Mouse (Mus musculus) heart, postnatal 0 days (tissue): Measurements from ENCODE around the gene Pik3c2b. TPM values are rescaled to one million over a fixed set of nuclear protein-coding genes. Genes with fewer than 3 reads are reported as not detected.

Experiments used
- ATAC-seq: fragments of 200-750 bp; cut with Nextera tagmentation; 2 replicates; pipeline ENCODE4 v1.8.0; 2017; ENCODE audit warnings: low read depth, moderate number of reproducible peaks, moderate library complexity; ENCODE audit not compliant: insufficient read depth
- DNase-seq: peaks from one replicate; pipeline ENCODE4 v3.0.0-alpha.2; 2016; ENCODE audit warnings: low spot score
- H3K27ac ChIP-seq: fragments of 300-500 bp; sonication (generic); 2 replicates; pipeline ENCODE4 v1.5.1; 2014; ENCODE audit warnings: low read depth, mild to moderate bottlenecking
- H3K27me3 ChIP-seq: fragments of 300-500 bp; sonication (generic); 2 replicates; pipeline ENCODE4 v1.6.1; 2014; ENCODE audit warnings: low read length, mixed read lengths; ENCODE audit not compliant: control insufficient read depth, insufficient read depth
- H3K36me3 ChIP-seq: fragments of 300-500 bp; sonication (generic); replicated peaks from 2 replicates; pipeline ENCODE4 v1.6.1; 2014; ENCODE audit warnings: low read length, mixed read lengths; ENCODE audit not compliant: control insufficient read depth, insufficient read depth
- H3K4me1 ChIP-seq: fragments of 300-500 bp; sonication (generic); 2 replicates; pipeline ENCODE4 v1.6.1; 2014; ENCODE audit warnings: antibody characterized with exemption; ENCODE audit not compliant: control insufficient read depth, insufficient read depth
- H3K4me2 ChIP-seq: fragments of 300-500 bp; sonication (generic); 2 replicates; pipeline ENCODE4 v1.6.1; 2014; ENCODE audit warnings: low read depth, mild to moderate bottlenecking, low read length, moderate library complexity
- H3K4me3 ChIP-seq: fragments of 300-500 bp; sonication (generic); 2 replicates; pipeline ENCODE4 v1.5.1; 2014; ENCODE audit warnings: low read depth, low read length
- H3K9ac ChIP-seq: fragments of 300-500 bp; sonication (generic); replicated peaks from 2 replicates; pipeline ENCODE4 v1.6.1; 2014; ENCODE audit warnings: low read depth, low read length, mixed read lengths
- H3K9me3 ChIP-seq: fragments of 300-500 bp; sonication (generic); replicated peaks from 2 replicates; pipeline ENCODE4 v1.6.1; 2016; ENCODE audit warnings: low read length; ENCODE audit not compliant: control insufficient read depth
- CTCF ChIP-seq: IDR thresholded peaks from 2 replicates; pipeline ENCODE4 v1.5.1; 2016; ENCODE audit warnings: antibody characterized with exemption, control low read depth, low read depth
- EP300 ChIP-seq: IDR thresholded peaks from 2 replicates; pipeline ENCODE4 v1.6.1; 2016; ENCODE audit warnings: antibody characterized with exemption, low read depth
- WGBS: fragments of 180-500 bp; shearing (Covaris S2); extraction: QIAGEN DNeasy Blood & Tissue Kit; methylation state at CpG from one replicate; pipeline ENCODE4 v1.1.7; 2014; 5-methylcytosine and 5-hydroxymethylcytosine counted together
- polyA plus RNA-seq: library from polyadenylated mRNA; unstranded; fragments of >200 nt; fragmentation: Nextera tagmentation; extraction: Ambion mirVana; gene quantifications from 2 replicates; pipeline ENCODE4 v1.2.1, GENCODE M21; 2015
- total RNA-seq: library from RNA; depleted of rRNA; stranded (reverse); fragments of >200 nt; gene quantifications from 2 replicates; pipeline ENCODE4 v1.2.3, GENCODE M21; 2014; ENCODE audit warnings: low replicate concordance

The Pik3c2b gene
- total and polyA plus RNA-seq, 2 experiments from 2014 or later = 7.8 to 16.3 TPM

DNA sequence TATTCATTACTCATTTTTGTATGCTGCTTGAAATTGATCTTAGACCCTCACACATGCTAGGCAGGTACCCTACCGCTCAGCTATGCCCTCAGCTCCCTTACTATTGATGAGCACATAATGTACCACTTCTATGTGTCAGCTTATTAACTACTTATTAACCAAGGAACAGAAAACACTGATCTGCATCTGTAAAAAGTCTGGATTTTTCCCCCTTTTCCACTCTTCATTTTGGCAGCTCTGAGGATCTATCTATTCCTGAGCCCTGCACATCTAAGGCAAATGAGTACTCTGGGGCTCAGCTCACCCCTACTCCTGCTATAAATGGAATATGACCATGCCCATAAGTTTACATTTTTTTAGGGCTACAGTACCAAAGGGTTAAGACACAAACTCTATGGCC is 31.3 kb upstream of the Pik3c2b start:
- Histone ChIP-seq H3K36me3 (peaks cover 63% of the 10 kb centered on the region), H3K9me3 (no peaks in the 10 kb centered on the region), H3K4me3 (no peak overlapping the region), H3K4me2 (no peak overlapping the region), H3K27me3 (no peaks in the 10 kb centered on the region), H3K27ac (no peak overlapping the region), H3K4me1 (0 out of 2 replicates have a peak, but pooled peaks cover 3% of the 10 kb centered on the region), H3K9ac (no peak overlapping the region)
- TF ChIP-seq EP300 (no peak), CTCF (no peak)
- 91% methylated on average over 1 of the region's 1 CpGs for WGBS
- DNase-seq (no peak), ATAC-seq (no peak)

DNA sequence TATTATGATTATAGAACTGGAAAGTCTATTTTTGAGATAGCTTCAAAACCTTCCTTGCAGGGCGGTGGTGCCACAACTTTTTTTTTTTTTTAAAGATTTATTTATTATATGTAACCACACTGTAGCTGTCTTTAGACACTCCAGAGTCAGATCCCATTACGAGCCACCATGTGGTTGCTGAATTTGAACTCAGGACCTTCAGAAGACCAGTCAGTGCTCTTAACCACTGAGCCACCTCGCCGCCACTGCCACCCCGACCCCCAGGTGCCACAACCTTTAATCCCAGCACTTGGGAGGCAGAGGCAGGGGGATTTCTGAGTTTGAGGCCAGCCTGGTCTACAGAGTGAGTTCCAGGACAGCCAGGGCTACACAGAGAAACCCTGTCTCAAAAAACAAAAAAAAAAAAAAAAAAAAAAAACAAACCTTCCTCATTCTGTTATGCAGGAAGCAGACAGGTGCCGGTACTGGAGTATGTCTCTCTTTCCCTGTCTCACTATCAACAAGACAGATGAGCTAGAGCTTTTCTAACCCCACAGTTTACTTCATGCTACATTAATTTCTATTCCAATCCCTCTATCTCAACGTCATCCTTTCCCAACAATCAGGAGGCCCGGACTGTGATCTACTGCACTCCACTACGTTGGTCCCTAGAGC is 28.6 kb upstream of the Pik3c2b start:
- Histone ChIP-seq H3K9me3 (no peaks in the 10 kb centered on the region), H3K4me3 (no peak overlapping the region), H3K4me2 (no peak overlapping the region), H3K9ac (no peak overlapping the region), H3K27me3 (no peaks in the 10 kb centered on the region), H3K27ac (no peak overlapping the region), H3K4me1 (no peaks in the 10 kb centered on the region; the same call in 1 of the 2 replicates), H3K36me3 (peaks cover 54% of the 10 kb centered on the region)
- no peak for TF ChIP-seq EP300
- no peak for TF ChIP-seq CTCF
- DNase-seq = no peak
- 93% methylated on average over 9 of the region's 9 CpGs for WGBS
- ATAC-seq = no peak

DNA sequence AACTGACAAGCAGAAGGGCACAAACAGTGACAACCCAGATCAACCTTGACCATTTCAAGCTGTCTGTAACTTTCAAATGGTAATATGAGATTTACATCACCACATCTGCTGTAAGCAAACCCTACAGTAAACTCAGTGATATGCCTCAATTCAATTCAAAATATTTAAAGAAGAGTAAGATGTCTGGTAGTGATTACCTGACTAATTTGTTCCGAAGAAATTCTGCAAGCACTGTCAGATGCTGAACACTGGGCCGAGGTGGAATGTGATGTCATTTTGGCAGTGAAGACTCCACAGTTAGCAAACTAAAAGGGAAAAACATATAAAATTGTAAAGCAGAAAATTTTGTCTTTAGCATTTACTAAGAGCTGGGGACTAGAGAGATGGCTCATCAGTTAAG is 26.9 kb upstream of the Pik3c2b start:
- H3K36me3 ChIP-seq = peaks cover 44% of the 10 kb centered on the region

DNA sequence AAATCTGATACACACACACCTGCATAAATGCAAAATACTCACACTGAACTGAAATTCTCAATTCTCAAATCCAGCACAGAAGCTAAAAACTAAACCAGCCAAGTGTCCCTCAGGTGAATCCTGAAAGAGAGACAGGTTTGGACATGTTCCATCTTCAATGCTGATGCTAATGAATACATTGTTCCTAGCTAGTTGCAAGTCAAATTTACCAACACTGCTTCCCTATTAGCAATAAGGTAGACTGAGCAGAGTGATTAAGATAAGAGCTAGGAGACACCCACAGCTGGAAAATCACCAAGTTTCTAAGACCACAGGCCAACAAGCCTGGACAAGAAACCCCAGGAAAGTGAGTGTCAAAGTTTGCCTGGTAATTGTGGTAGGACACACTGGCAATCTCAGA is 26.2 kb upstream of the Pik3c2b start:
- H3K4me1 ChIP-seq = peaks cover 4% of the 10 kb centered on the region; the same call in 1 of the 2 replicates
- no peak overlapping the region for H3K27ac ChIP-seq
- no peaks in the 10 kb centered on the region for H3K27me3 ChIP-seq
- ATAC-seq (no peak), DNase-seq (no peak)
- peaks cover 37% of the 10 kb centered on the region for H3K36me3 ChIP-seq
- H3K4me3 ChIP-seq = no peak overlapping the region
- H3K4me2 ChIP-seq = no peak overlapping the region
- TF ChIP-seq CTCF (no peak), EP300 (no peak)
- no peak overlapping the region for H3K9ac ChIP-seq
- no peaks in the 10 kb centered on the region for H3K9me3 ChIP-seq

More for the DNA sequence above, 26.9 kb upstream of the Pik3c2b start:
- H3K9me3 ChIP-seq = no peaks in the 10 kb centered on the region
- H3K4me1 ChIP-seq = no peaks in the 10 kb centered on the region; the same call in 1 of the 2 replicates
- H3K4me3 ChIP-seq = no peak overlapping the region
- H3K27ac ChIP-seq = no peak overlapping the region
- no peak overlapping the region for H3K9ac ChIP-seq
- TF ChIP-seq CTCF (no peak), EP300 (no peak)
- ATAC-seq (no peak), DNase-seq (no peak)
- no peak overlapping the region for H3K4me2 ChIP-seq
- 83% methylated on average over 2 of the region's 2 CpGs for WGBS
- H3K27me3 ChIP-seq = no peaks in the 10 kb centered on the region

DNA sequence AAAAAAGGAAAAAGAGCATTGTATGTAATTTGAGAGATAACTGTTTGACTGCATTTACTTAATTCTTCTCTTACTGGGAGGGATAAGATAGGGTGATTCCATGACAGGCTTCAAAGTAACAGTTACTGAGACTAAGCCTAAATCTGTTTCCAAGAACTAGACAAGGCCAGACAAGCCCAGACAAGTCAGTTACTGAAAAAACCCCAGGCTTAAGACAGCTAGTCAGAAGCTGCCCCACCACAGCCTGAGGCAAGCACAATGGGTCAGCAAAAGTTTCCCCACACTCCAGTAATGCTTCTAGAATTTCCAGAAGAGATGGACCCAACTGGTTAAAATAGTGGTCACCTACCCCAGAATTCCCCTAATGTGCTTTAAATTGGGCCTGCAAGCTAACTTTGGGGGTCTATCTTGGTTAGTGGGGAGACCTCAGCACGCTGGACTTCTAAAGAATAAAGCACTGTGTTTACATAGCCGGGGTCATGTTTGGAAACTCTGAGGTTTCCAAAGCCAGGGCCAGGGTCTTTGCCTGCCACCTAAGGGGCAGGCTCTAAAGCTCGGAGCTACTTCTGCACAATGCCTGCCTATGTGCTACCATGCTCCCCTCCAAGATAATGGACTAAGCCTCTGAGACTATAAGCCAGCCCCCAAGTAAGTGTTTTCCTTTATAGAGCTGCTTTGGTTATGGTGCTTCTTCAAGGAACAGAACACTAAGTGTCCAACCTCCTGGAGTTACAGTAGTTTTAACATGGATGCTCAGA is 25.2 kb upstream of the Pik3c2b start:
- Histone ChIP-seq H3K27me3 (no peaks in the 10 kb centered on the region), H3K9me3 (no peaks in the 10 kb centered on the region), H3K4me3 (no peak overlapping the region), H3K9ac (no peak overlapping the region), H3K4me2 (no peak overlapping the region), H3K36me3 (peaks cover 28% of the 10 kb centered on the region), H3K4me1 (peaks cover 7% of the 10 kb centered on the region; the same call in 1 of the 2 replicates), H3K27ac (no peak overlapping the region)
- ATAC-seq (no peak), DNase-seq (no peak)
- no peak for TF ChIP-seq CTCF
- no peak for TF ChIP-seq EP300
- 76% methylated on average over 3 of the region's 3 CpGs for WGBS
